Mouse (Mus musculus) midbrain, embryonic 11.5 days (tissue): ENCODE results near the gene Serinc4. TPM values are rescaled to one million over a fixed set of nuclear protein-coding genes. Genes with fewer than 3 reads are reported as not detected.
"Not testable (repeated sequence)": the region's sequence is repeated elsewhere in the genome, so short reads cannot be mapped to it uniquely, and the experiment has no call there.

ENCODE experiments used
- ATAC-seq: fragments of 200-750 bp; cut with Nextera tagmentation; 2 replicates; pipeline ENCODE4 v1.8.0; 2017; ENCODE audit warnings: moderate TSS enrichment, moderate library complexity; ENCODE audit not compliant: low FRiP score
- DNase-seq: peaks from one replicate; pipeline ENCODE4 v3.0.0; 2015; ENCODE audit warnings: low spot score; ENCODE audit errors: missing footprints
- H3K27ac ChIP-seq: fragments of 300-500 bp; sonication (generic); 2 replicates; pipeline ENCODE4 v1.5.1; 2014; ENCODE audit warnings: low read depth, low read length
- H3K27me3 ChIP-seq: fragments of 300-500 bp; sonication (generic); 2 replicates; pipeline ENCODE4 v1.6.1; 2014; ENCODE audit warnings: mild to moderate bottlenecking, low read length, moderate library complexity, mixed read lengths; ENCODE audit not compliant: control insufficient read depth, insufficient read depth
- H3K36me3 ChIP-seq: fragments of 300-500 bp; sonication (generic); 2 replicates; pipeline ENCODE4 v1.6.1; 2014; ENCODE audit warnings: mild to moderate bottlenecking, low read length, moderate library complexity, mixed read lengths; ENCODE audit not compliant: control insufficient read depth, insufficient read depth
- H3K4me1 ChIP-seq: fragments of 300-500 bp; sonication (generic); 2 replicates; pipeline ENCODE4 v1.6.1; 2014; ENCODE audit warnings: low read length; ENCODE audit not compliant: control insufficient read depth, insufficient read depth
- H3K4me2 ChIP-seq: fragments of 300-500 bp; sonication (generic); 2 replicates; pipeline ENCODE4 v1.6.1; 2014; ENCODE audit warnings: mild to moderate bottlenecking, moderate library complexity
- H3K4me3 ChIP-seq: fragments of 300-500 bp; sonication (generic); 2 replicates; pipeline ENCODE4 v1.5.1; 2014; ENCODE audit warnings: low read depth, low read length
- H3K9ac ChIP-seq: fragments of 300-500 bp; sonication (generic); 2 replicates; pipeline ENCODE4 v1.6.1; 2014; ENCODE audit warnings: low read length
- H3K9me3 ChIP-seq: fragments of 300-500 bp; sonication (generic); 2 replicates; pipeline ENCODE4 v1.6.1; 2016; ENCODE audit warnings: low read length; ENCODE audit not compliant: control insufficient read depth
- WGBS: fragments of 180-500 bp; shearing (Covaris S2); extraction: QIAGEN DNeasy Blood & Tissue Kit; methylation state at CpG from one replicate; pipeline ENCODE4 v1.1.7; 2014; 5-methylcytosine and 5-hydroxymethylcytosine counted together
- polyA plus RNA-seq: library from polyadenylated mRNA; unstranded; fragments of >200 nt; fragmentation: Nextera tagmentation; extraction: Ambion mirVana; gene quantifications from 2 replicates; pipeline ENCODE4 v1.2.1, GENCODE M21; 2014

Serinc4 gene
- polyA plus RNA-seq: 0.48 and 0.77 TPM in 2 replicates

DNA sequence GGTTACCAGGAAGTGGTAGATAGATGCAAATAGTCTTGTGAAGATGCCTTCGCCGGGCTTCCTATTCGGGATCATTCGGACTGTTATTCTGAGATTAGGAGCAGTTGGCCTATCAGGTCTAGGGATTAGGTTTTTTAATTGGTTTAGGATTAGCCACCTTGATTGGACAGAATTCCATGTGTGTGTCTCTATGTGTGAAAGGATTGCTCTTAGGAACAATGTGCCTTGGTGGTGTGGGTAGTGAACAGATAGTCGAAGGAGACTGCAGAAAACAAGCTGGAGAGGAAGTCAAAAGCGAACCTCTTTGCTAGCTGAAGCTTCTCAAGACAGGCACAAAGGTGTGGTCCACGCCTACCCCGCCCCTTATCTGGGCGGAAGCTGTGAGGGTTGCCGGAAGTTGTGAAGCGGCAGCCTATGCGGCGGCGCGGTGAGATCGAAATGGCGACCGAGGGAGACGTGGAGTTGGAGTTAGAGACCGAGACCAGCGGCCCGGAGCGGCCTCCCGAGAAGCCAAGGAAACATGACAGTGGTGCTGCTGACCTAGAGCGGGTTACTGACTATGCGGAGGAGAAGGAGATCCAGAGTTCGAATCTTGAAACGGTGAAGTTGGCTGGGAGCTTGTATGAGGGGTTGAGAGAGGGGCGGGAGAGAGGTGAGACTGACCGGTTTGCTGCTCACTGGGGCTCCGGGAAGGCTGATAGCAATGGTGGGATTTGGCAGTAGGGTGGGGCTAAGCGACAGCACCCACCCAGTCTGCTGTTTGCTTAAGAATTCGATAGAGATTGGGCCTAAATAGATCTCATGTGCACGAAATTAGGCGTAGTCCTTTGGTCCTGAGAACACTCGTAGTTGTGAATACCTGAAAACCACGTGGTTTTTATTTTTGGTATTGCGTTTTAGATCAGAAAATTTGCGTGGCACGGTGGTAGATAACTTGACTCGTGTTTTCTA is at the start of gene Serinc4:
TSS of gene Serinc4 (minus strand) at position 90 of the 951 bp plus-strand sequence.
- no peaks in the 10 kb centered on the region for H3K27me3 ChIP-seq
- peak within 1 kb of the TSS; percentile 86 for H3K9ac ChIP-seq
- H3K4me3 ChIP-seq: peak within 1 kb of the TSS; percentile 79
- H3K4me2 ChIP-seq: peak within 1 kb of the TSS; percentile 65
- DNase-seq (peak; percentile 98), ATAC-seq (peak; percentile 91)
- H3K36me3 ChIP-seq: 0 out of 2 replicates have a peak, but pooled peaks cover 2% of the 10 kb centered on the region
- H3K27ac ChIP-seq: peak within 1 kb of the TSS; percentile 44; the same call in 1 of the 2 replicates
- WGBS: 3% methylated on average over 41 of the region's 41 CpGs
- H3K9me3 ChIP-seq: no peaks in the 10 kb centered on the region
- H3K4me1 ChIP-seq: peaks cover 12% of the 10 kb centered on the region; the same call in 1 of the 2 replicates

DNA sequence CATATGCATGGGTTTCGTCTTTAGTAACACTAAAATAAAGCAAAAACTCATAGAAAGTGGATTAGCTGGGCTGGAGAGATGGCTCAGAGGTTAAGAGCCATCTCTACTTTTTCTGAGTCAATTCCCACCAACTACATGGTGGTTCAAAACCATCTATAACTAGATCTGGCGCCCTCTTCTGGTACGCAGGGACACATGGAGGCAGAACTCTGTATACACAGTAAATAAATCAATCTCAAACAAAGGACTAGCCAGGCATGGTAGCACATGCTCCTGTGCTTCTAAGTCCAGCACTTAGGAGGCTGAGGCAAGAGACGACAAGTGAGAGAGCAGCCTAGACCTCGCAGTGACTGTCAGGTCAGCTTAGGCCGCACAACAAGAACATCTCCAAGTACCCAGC is 45.0 kb upstream of the Serinc4 start:
- not testable (repeated sequence) for ATAC-seq, H3K9me3 ChIP-seq, H3K27ac ChIP-seq, H3K27me3 ChIP-seq, H3K4me3 ChIP-seq, H3K4me2 ChIP-seq, H3K36me3 ChIP-seq, DNase-seq, H3K4me1 ChIP-seq, H3K9ac ChIP-seq
- 100% methylated on average over 1 of the region's 6 CpGs for WGBS

DNA sequence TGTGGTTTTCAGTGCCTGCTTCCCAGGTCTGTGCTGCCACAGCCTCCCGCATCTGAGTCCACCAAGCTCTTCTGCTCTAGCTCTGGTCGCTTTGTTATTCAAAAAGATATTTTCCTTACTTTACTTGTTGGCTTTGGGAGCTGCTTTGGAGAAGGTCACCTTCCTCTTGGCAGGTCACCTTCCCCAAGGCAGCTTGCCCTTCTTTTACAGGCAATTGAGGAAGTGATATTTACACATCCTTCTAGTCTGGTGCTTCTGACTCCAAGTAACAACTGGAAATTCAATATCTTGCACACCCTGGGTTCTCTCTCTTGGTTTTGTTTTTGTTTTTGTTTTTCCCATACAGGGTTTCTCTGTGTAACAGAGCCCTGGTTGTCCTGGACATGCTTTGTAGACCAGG is 27.8 kb upstream of the Serinc4 start:
- not testable (repeated sequence) for H3K4me3 ChIP-seq, H3K9ac ChIP-seq, H3K4me2 ChIP-seq, DNase-seq, ATAC-seq, H3K27ac ChIP-seq, H3K4me1 ChIP-seq, H3K27me3 ChIP-seq, H3K36me3 ChIP-seq, H3K9me3 ChIP-seq
- WGBS: 71% methylated on average over 1 of the region's 2 CpGs

DNA sequence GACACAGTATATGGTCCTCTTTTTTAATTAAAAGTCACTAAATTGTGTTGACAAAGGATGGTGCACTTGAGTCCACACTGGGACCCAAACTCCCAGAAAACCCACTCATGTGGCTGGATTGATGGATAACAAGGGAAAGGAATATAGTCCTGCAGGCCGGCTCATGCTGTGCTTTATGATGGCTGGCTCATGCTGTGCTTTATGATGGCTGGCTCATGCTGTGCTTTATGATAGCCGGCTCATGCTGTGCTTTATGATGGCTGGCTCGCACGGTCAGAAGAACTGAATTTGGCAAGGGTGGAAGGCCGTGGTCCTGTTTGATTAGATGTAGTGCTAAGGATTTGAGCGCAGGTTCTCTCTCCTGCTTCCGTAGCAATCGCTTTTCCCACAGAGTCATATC is 27.0 kb upstream of the Serinc4 start:
- no peaks in the 10 kb centered on the region for H3K36me3 ChIP-seq
- H3K9me3 ChIP-seq: no peaks in the 10 kb centered on the region
- H3K27me3 ChIP-seq: no peaks in the 10 kb centered on the region
- DNase-seq (peak; percentile 44), ATAC-seq (no peak)
- no peaks in the 10 kb centered on the region for H3K4me1 ChIP-seq
- 54% methylated on average over 8 of the region's 8 CpGs for WGBS
- no peak overlapping the region for H3K27ac ChIP-seq
- H3K4me2 ChIP-seq: no peak overlapping the region
- no peak overlapping the region for H3K9ac ChIP-seq
- H3K4me3 ChIP-seq: no peak overlapping the region

DNA sequence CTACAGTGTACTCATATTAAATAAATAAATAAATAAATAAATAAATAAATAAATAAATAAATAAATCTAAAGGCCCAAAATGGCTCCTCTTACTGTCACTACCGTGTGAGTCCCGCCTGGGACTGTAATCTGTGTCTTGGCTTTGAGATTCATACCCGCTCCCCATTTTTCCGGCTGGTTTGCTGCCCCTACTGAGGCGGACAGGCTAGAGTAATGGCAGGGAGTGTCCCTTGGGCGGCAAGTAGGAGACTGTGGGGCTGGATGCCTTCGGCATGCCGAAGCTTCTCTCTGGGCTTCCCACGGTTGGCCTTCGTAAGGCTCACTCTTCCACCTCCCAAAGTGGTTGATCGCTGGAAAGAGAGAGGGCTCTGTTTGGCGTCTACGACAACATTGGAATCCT is 24.3 kb upstream of the Serinc4 start:
- H3K4me1 ChIP-seq, H3K9me3 ChIP-seq, H3K27me3 ChIP-seq, H3K27ac ChIP-seq, H3K36me3 ChIP-seq, H3K4me2 ChIP-seq, ATAC-seq, H3K4me3 ChIP-seq, H3K9ac ChIP-seq: not testable (repeated sequence)
- peak; percentile 31 for DNase-seq
- 88% methylated on average over 13 of the region's 13 CpGs for WGBS

DNA sequence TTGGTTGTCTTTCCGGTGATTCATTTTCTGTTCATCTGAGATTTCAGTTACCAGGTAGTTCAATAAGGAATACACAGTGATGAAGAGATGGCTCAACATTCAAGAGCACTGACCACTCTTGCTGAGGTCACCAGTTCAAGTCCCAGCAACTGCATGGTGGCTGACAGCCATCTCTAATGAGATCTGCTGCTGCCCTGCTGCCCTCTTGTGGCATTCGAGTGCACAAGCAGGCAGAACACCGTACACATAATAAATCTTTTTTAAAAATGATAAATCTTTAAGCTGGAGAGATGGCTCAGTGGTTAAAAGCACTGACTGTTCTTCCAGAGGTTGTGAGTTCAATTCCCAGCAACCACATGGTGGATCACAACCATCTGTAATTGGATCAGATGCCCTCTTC is 23.9 kb upstream of the Serinc4 start:
- H3K9ac ChIP-seq: no peak overlapping the region
- no peaks in the 10 kb centered on the region for H3K4me1 ChIP-seq
- no peaks in the 10 kb centered on the region for H3K36me3 ChIP-seq
- no peaks in the 10 kb centered on the region for H3K9me3 ChIP-seq
- DNase-seq (peak; percentile 78), ATAC-seq (no peak)
- no peak overlapping the region for H3K4me3 ChIP-seq
- H3K27ac ChIP-seq: no peak overlapping the region
- H3K27me3 ChIP-seq: no peaks in the 10 kb centered on the region
- H3K4me2 ChIP-seq: no peak overlapping the region
- WGBS: 63% methylated on average over 3 of the region's 3 CpGs

DNA sequence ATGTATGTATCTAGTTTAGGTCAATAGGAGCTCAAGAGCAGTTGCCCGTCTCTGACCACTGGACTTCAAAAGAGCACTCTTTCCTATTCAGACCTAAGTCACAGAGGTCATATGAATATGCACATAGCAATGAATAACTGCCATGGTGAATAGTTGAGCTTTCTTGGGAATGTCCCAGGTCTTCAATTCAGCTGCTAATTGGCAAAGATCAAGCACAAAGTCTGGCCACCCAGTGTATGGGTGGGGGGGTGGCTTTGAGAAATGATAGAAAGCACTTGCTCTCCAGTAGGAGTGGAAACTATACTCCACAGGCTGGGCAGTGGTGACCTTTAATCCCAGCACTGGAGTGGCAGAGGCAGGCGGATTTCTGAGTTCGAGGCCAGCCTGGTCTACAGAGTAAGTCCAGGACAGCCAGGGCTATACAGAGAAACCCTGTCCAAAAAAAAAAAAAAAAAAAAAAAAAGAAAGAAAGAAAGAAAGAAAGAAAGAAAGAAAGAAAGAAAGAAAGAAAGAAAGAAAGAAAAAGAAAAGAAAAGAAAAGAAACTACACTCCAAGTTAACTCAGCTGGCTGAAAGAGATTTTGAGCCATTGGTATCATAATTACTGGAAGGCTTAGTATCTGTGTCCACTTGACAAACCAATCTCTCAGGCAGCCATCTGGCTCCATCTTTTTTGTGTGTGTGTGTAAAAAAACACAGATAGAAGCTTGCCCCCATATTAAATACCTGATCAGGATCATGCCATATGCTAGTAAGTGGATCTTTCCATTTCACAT is 21.1 kb upstream of the Serinc4 start:
- 74% methylated on average over 3 of the region's 3 CpGs for WGBS
- no peak for ATAC-seq
- no peak overlapping the region for H3K4me2 ChIP-seq

DNA sequence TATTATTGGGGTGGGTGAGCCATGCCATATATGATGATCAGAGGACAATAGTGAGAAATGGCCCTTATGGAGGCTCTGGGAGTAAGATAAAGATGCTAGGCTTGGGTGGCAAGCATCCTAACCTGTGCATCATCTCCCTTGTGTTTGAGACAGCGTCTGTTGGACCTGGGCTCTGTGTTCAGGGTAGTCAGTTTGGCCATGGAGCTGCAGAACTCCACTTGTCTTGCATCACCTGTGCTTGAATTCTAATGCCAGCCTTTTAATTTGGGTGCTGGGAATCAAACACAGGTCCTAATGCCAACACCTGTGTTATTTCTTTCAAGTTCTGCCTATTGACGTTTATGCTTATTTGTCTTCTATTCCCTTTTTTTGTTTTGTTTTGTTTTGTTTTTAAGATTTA is 18.7 kb upstream of the Serinc4 start:
- not testable (repeated sequence) for H3K9ac ChIP-seq, H3K4me3 ChIP-seq, H3K27me3 ChIP-seq, H3K9me3 ChIP-seq, H3K4me2 ChIP-seq, H3K27ac ChIP-seq, H3K36me3 ChIP-seq, H3K4me1 ChIP-seq, ATAC-seq
- WGBS: 87% methylated on average over 2 of the region's 2 CpGs
- DNase-seq: peak; percentile 73

More for the DNA sequence above, 21.1 kb upstream of the Serinc4 start:
- Histone ChIP-seq H3K9ac (no peak overlapping the region), H3K27ac (no peak overlapping the region), H3K36me3 (no peaks in the 10 kb centered on the region), H3K4me1 (no peaks in the 10 kb centered on the region; the same call in 1 of the 2 replicates), H3K27me3 (no peaks in the 10 kb centered on the region), H3K4me3 (no peak overlapping the region), H3K9me3 (no peaks in the 10 kb centered on the region)
- DNase-seq: peak; percentile 62

DNA sequence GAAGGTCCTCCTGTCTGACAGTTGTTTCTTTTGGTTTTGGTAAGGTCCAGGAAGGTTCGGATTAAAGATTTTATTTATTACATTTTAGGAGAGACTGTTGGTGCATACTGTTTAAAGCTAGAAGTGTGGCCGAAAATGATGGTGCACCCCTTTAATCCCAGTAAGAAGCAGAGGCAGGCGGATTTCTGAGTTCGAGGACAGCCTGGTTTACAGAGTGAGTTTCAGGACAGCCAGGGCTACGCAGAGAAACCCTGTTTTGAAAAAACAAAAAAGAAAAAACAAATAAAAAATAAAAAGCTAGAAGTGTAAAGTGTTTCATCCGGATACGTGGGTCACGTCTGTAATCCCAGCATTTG is 17.6 kb upstream of the Serinc4 start:
- peak overlapping the region; percentile 57 for H3K4me3 ChIP-seq
- DNase-seq (no peak), ATAC-seq (peak; percentile 61)
- 40% methylated on average over 8 of the region's 8 CpGs for WGBS
- H3K4me2 ChIP-seq: peak overlapping the region; percentile 64
- no peaks in the 10 kb centered on the region; the same call in 1 of the 2 replicates for H3K4me1 ChIP-seq
- no peaks in the 10 kb centered on the region for H3K9me3 ChIP-seq
- H3K27me3 ChIP-seq: no peaks in the 10 kb centered on the region
- H3K9ac ChIP-seq: peak overlapping the region; percentile 56; the same call in 1 of the 2 replicates
- no peaks in the 10 kb centered on the region for H3K36me3 ChIP-seq
- H3K27ac ChIP-seq: no peak overlapping the region; the same call in 1 of the 2 replicates
